27 mouse cellular contexts compared by ENCODE assay signal in genomic region chr4:131520636-131521306, GRCm38 (mm10).
DNase-seq lines count a peak whose midpoint lies in the region; ATAC-seq and TF ChIP-seq lines count a peak whose summit lies in the region.
"Had no signal": no experiment of that assay in that cellular context is flagged by ENCODE, and none has a peak within 500 bp of the region (broad histone marks: within the 10 kb centered on the region; RNA-seq: fewer than 3 reads in every experiment).

No protein-coding gene starts in this region.

- WGBS in hindbrain, postnatal 0 days = 53% methylated on average over 10 of the region's 10 CpGs
- WGBS in hindbrain, embryonic 14.5 days = 69% methylated on average over 10 of the region's 10 CpGs
- WGBS in midbrain, embryonic 13.5 days = 68% methylated on average over 10 of the region's 10 CpGs
- WGBS in midbrain, embryonic 15.5 days = 61% methylated on average over 10 of the region's 10 CpGs

- H3K27ac ChIP-seq in hindbrain, postnatal 0 days = no peak overlapping the region
- no peak overlapping the region for H3K27ac ChIP-seq in hindbrain, embryonic 14.5 days
- no peak overlapping the region for H3K27ac ChIP-seq in midbrain, embryonic 13.5 days
- H3K27ac ChIP-seq in midbrain, embryonic 15.5 days = no peak overlapping the region; the same call in 1 of the 2 replicates
- H3K27ac ChIP-seq: forebrain, embryonic 13.5 days; hindbrain, embryonic 10.5 days; limb, embryonic 13.5 days; lung, embryonic 15.5 days had no signal

- DNase-seq in cerebellum, postnatal 10 days = peak; percentile 42 to 61
- DNase-seq in cerebellum, adult 18-20 months = no peak
- DNase-seq in hindbrain, postnatal 0 days (ENCODE audit: low spot score) = peak; percentile 54
- DNase-seq in hindbrain, embryonic 14.5 days (ENCODE audit: low spot score) = no peak
- peak; percentile 35 for DNase-seq in right cerebral cortex, postnatal 4 days
- DNase-seq in right cerebral cortex, postnatal 36 days (ENCODE audit: low spot score in 2 of 2) = no peak
- DNase-seq: adrenal gland, adult 2 months; adrenal gland, postnatal 36 days; cerebellum, adult 8-10 months; cerebellum, postnatal 36 days; gastrocnemius, postnatal 14 days; heart, postnatal 14 days; kidney, adult 9 months; kidney, postnatal 14 days; layer of hippocampus, postnatal 36 days; spleen, adult 18-20 months; thymus, postnatal 14 days had no signal

- no peaks in the 10 kb centered on the region for H3K4me1 ChIP-seq in hindbrain, postnatal 0 days (ENCODE audit: insufficient read depth, low read length)
- no peaks in the 10 kb centered on the region for H3K4me1 ChIP-seq in hindbrain, embryonic 14.5 days (replicated peaks; ENCODE audit: control insufficient read depth, insufficient read depth, low read length)
- H3K4me1 ChIP-seq in midbrain, embryonic 13.5 days (replicated peaks) = peaks cover 9% of the 10 kb centered on the region; the same call in 1 of the 2 replicates
- H3K4me1 ChIP-seq in midbrain, embryonic 15.5 days = 0 out of 2 replicates have a peak, but pooled peaks cover 6% of the 10 kb centered on the region
- H3K4me1 ChIP-seq: forebrain, embryonic 13.5 days; limb, embryonic 13.5 days; lung, embryonic 15.5 days had no signal

- ATAC-seq in hindbrain, postnatal 0 days = peak; percentile 51; the same call in 1 of the 2 replicates
- ATAC-seq in hindbrain, embryonic 14.5 days (ENCODE audit: low FRiP score) = no peak
- ATAC-seq in midbrain, embryonic 13.5 days = no peak
- ATAC-seq in midbrain, embryonic 15.5 days (replicated peaks) = no peak
- ATAC-seq: activated CD4-positive, CD25-positive, alpha-beta regulatory T cell, adult 4 months; forebrain, embryonic 13.5 days; intestine, postnatal 0 days had no signal

- TF ChIP-seq CTCF in hindbrain, postnatal 0 days (IDR thresholded peaks at IDR 0.05; ENCODE audit: low read depth) = no peak

- no peak overlapping the region for H3K4me2 ChIP-seq in hindbrain, postnatal 0 days (ENCODE audit: low read depth, low read length)
- H3K4me2 ChIP-seq in hindbrain, embryonic 14.5 days (replicated peaks) = no peak overlapping the region
- H3K4me2 ChIP-seq in midbrain, embryonic 13.5 days (replicated peaks) = no peak overlapping the region
- no peak overlapping the region for H3K4me2 ChIP-seq in midbrain, embryonic 15.5 days
- H3K4me2 ChIP-seq: forebrain, embryonic 13.5 days; limb, embryonic 13.5 days; liver, embryonic 11.5 days; lung, embryonic 15.5 days; midbrain, embryonic 11.5 days had no signal

- no peaks in the 10 kb centered on the region for H3K27me3 ChIP-seq in hindbrain, postnatal 0 days (ENCODE audit: insufficient read depth, low read length)
- no peaks in the 10 kb centered on the region for H3K27me3 ChIP-seq in hindbrain, embryonic 14.5 days (ENCODE audit: control insufficient read depth, insufficient read depth, low read length)
- H3K27me3 ChIP-seq in midbrain, embryonic 13.5 days = no peaks in the 10 kb centered on the region
- H3K27me3 ChIP-seq in midbrain, embryonic 15.5 days (replicated peaks) = no peaks in the 10 kb centered on the region
- H3K27me3 ChIP-seq: forebrain, embryonic 13.5 days; limb, embryonic 13.5 days; lung, embryonic 15.5 days had no signal

- no peaks in the 10 kb centered on the region for H3K9me3 ChIP-seq in hindbrain, postnatal 0 days (ENCODE audit: low read length)
- no peaks in the 10 kb centered on the region for H3K9me3 ChIP-seq in hindbrain, embryonic 14.5 days (ENCODE audit: control insufficient read depth, low read length)
- H3K9me3 ChIP-seq in midbrain, embryonic 13.5 days = no peaks in the 10 kb centered on the region
- H3K9me3 ChIP-seq in midbrain, embryonic 15.5 days = no peaks in the 10 kb centered on the region
- H3K9me3 ChIP-seq: forebrain, embryonic 13.5 days; hindbrain, embryonic 10.5 days; limb, embryonic 13.5 days; lung, embryonic 15.5 days had no signal

- H3K9ac ChIP-seq in hindbrain, postnatal 0 days (replicated peaks; ENCODE audit: low read length) = no peak overlapping the region
- H3K9ac ChIP-seq in hindbrain, embryonic 14.5 days = no peak overlapping the region
- 0 out of 2 replicates have a peak overlapping the region, but pooled peaks have one; percentile 7 for H3K9ac ChIP-seq in midbrain, embryonic 13.5 days (replicated peaks)
- no peak overlapping the region for H3K9ac ChIP-seq in midbrain, embryonic 15.5 days
- H3K9ac ChIP-seq: forebrain, embryonic 13.5 days; limb, embryonic 13.5 days; lung, embryonic 15.5 days had no signal

- no peaks in the 10 kb centered on the region for H3K36me3 ChIP-seq in hindbrain, postnatal 0 days (ENCODE audit: insufficient read depth, low read length)
- no peaks in the 10 kb centered on the region for H3K36me3 ChIP-seq in hindbrain, embryonic 14.5 days (replicated peaks; ENCODE audit: control insufficient read depth, insufficient read depth)
- no peaks in the 10 kb centered on the region for H3K36me3 ChIP-seq in midbrain, embryonic 13.5 days
- H3K36me3 ChIP-seq in midbrain, embryonic 15.5 days (replicated peaks) = no peaks in the 10 kb centered on the region
- H3K36me3 ChIP-seq: hindbrain, embryonic 10.5 days; limb, embryonic 13.5 days; lung, embryonic 15.5 days had no signal

- no peak overlapping the region for H3K4me3 ChIP-seq in hindbrain, postnatal 0 days (ENCODE audit: low read length)
- no peak overlapping the region for H3K4me3 ChIP-seq in hindbrain, embryonic 14.5 days (replicated peaks; ENCODE audit: low read length)
- H3K4me3 ChIP-seq in midbrain, embryonic 13.5 days (replicated peaks) = no peak overlapping the region
- H3K4me3 ChIP-seq in midbrain, embryonic 15.5 days = no peak overlapping the region
- H3K4me3 ChIP-seq: forebrain, embryonic 13.5 days; hindbrain, embryonic 10.5 days; limb, embryonic 13.5 days; lung, embryonic 15.5 days had no signal

Comparison
In these comparisons a context has a peak if more than half of its experiments do, and no peak if none do; other contexts are left out.
1. DNase-seq: peak in cerebellum, postnatal 10 days (2 of 2), hindbrain, postnatal 0 days (single experiment) and right cerebral cortex, postnatal 4 days (single experiment); none in cerebellum, adult 18-20 months (0 of 2), hindbrain, embryonic 14.5 days (single experiment) and right cerebral cortex, postnatal 36 days (0 of 2).